Mouse (Mus musculus): ENCODE data around the gene Olfr370. TPM values are rescaled to one million over a fixed set of nuclear protein-coding genes. Genes with fewer than 3 reads are reported as not detected.

Olfr370 gene
- polyA plus RNA-seq, 1 experiment from 2014 or later, result not detected

- no peaks in the 10 kb centered on the region for H3K9me3 ChIP-seq (replicated peaks; ENCODE audit: control insufficient read depth, low read length)
- ATAC-seq (replicated peaks; ENCODE audit: extremely low read depth, insufficient read depth, low FRiP score), result peak; percentile 47; the same call in 1 of the 2 replicates
- H3K9ac ChIP-seq (ENCODE audit: low read length), result peak overlapping the region; percentile 69
- peaks cover 64% of the 10 kb centered on the region for H3K4me1 ChIP-seq (ENCODE audit: control insufficient read depth, insufficient read depth, low read length)
- no peak overlapping the region for H3K4me3 ChIP-seq (ENCODE audit: low read length)
- H3K27ac ChIP-seq (ENCODE audit: low read length), result peak overlapping the region; percentile 95
- H3K27me3 ChIP-seq (ENCODE audit: control insufficient read depth, insufficient read depth, low read length), result no peaks in the 10 kb centered on the region
- H3K4me2 ChIP-seq (ENCODE audit: low read depth, low read length), result peak overlapping the region; percentile 35; the same call in 1 of the 2 replicates
- no peaks in the 10 kb centered on the region for H3K36me3 ChIP-seq (ENCODE audit: control insufficient read depth, insufficient read depth)
- WGBS, result 40% methylated on average over 17 of the region's 17 CpGs
These were observed 42.8 kb downstream of the Olfr370 start for GRCm38 (mm10) chr8:83578131-83579055.

DNA sequence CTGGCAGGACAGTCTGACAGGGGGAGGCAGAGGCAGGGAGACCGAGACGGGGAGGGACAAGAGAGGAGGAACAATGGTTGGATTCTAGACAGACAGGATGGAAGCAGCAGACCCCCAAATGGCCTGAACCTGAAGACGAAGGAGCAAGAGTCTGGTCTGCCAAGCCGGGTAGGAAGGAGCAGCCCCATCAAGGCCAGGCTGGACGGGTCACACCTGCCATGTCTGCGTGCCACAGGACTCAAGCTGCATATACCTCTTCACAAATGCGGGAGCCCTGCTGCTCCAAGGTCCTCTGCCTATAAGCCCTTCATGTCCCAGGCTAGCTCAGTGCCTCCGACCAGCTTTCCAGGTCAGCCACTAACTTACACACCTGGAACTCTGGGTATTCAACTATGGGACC is 44.1 kb downstream of the Olfr370 start:
- ATAC-seq (replicated peaks; ENCODE audit: extremely low read depth, insufficient read depth, low FRiP score), result no peak
- no peaks in the 10 kb centered on the region for H3K9me3 ChIP-seq (replicated peaks; ENCODE audit: control insufficient read depth, low read length)
- no peak overlapping the region for H3K4me3 ChIP-seq (ENCODE audit: low read length)
- H3K9ac ChIP-seq (ENCODE audit: low read length), result peak overlapping the region; percentile 69
- no peak overlapping the region for H3K4me2 ChIP-seq (ENCODE audit: low read depth, low read length)
- H3K27ac ChIP-seq (ENCODE audit: low read length), result peak overlapping the region; percentile 95
- no peaks in the 10 kb centered on the region for H3K27me3 ChIP-seq (ENCODE audit: control insufficient read depth, insufficient read depth, low read length)
- H3K36me3 ChIP-seq (ENCODE audit: control insufficient read depth, insufficient read depth), result peaks cover 3% of the 10 kb centered on the region; the same call in 1 of the 2 replicates
- H3K4me1 ChIP-seq (ENCODE audit: control insufficient read depth, insufficient read depth, low read length), result peaks cover 51% of the 10 kb centered on the region
- 85% methylated on average over 8 of the region's 8 CpGs for WGBS

GRCm38 (mm10) chr8:83580826-83581225 is 45.2 kb downstream of the Olfr370 start:
- Histone ChIP-seq H3K27me3 (ENCODE audit: control insufficient read depth, insufficient read depth, low read length) (no peaks in the 10 kb centered on the region), H3K9ac (ENCODE audit: low read length) (0 out of 2 replicates have a peak overlapping the region, but pooled peaks have one; percentile 39), H3K9me3 (replicated peaks; ENCODE audit: control insufficient read depth, low read length) (no peaks in the 10 kb centered on the region), H3K27ac (ENCODE audit: low read length) (peak overlapping the region; percentile 40; the same call in 1 of the 2 replicates), H3K4me3 (ENCODE audit: low read length) (no peak overlapping the region), H3K36me3 (ENCODE audit: control insufficient read depth, insufficient read depth) (peaks cover 6% of the 10 kb centered on the region), H3K4me2 (ENCODE audit: low read depth, low read length) (no peak overlapping the region), H3K4me1 (ENCODE audit: control insufficient read depth, insufficient read depth, low read length) (peaks cover 45% of the 10 kb centered on the region)
- 78% methylated on average over 8 of the region's 8 CpGs for WGBS
- no peak for ATAC-seq (replicated peaks; ENCODE audit: extremely low read depth, insufficient read depth, low FRiP score)

DNA sequence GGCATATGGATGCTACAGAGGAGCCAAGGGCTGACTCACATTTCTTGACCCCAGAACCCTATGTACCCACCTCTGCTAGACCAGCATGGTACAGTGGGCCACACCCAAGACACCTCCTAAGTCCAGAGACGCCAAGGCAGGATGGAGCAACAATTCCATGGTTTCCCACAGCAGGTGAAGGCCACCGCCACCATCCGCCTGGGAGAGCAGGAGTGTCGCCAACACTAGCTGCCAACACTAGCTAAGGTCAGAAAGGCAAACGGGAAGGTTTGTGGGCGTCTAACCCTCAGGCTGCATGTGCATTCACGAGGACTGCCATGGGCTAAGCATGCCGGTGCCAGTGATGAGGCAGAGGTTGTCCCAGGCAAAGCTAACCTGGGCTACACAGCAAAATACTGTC is 46.6 kb downstream of the Olfr370 start:
- Histone ChIP-seq H3K27me3 (ENCODE audit: control insufficient read depth, insufficient read depth, low read length) (no peaks in the 10 kb centered on the region), H3K9me3 (replicated peaks; ENCODE audit: control insufficient read depth, low read length) (no peaks in the 10 kb centered on the region), H3K4me2 (ENCODE audit: low read depth, low read length) (no peak overlapping the region), H3K36me3 (ENCODE audit: control insufficient read depth, insufficient read depth) (peaks cover 11% of the 10 kb centered on the region), H3K4me3 (ENCODE audit: low read length) (no peak overlapping the region), H3K9ac (ENCODE audit: low read length) (no peak overlapping the region), H3K4me1 (ENCODE audit: control insufficient read depth, insufficient read depth, low read length) (peaks cover 39% of the 10 kb centered on the region), H3K27ac (ENCODE audit: low read length) (no peak overlapping the region)
- 87% methylated on average over 8 of the region's 8 CpGs for WGBS
- ATAC-seq (replicated peaks; ENCODE audit: extremely low read depth, insufficient read depth, low FRiP score), result no peak

- Histone ChIP-seq H3K36me3 (ENCODE audit: control insufficient read depth, insufficient read depth) (peaks cover 14% of the 10 kb centered on the region), H3K9me3 (replicated peaks; ENCODE audit: control insufficient read depth, low read length) (no peaks in the 10 kb centered on the region), H3K9ac (ENCODE audit: low read length) (no peak overlapping the region), H3K4me3 (ENCODE audit: low read length) (no peak overlapping the region), H3K27me3 (ENCODE audit: control insufficient read depth, insufficient read depth, low read length) (no peaks in the 10 kb centered on the region), H3K4me2 (ENCODE audit: low read depth, low read length) (no peak overlapping the region), H3K27ac (ENCODE audit: low read length) (no peak overlapping the region), H3K4me1 (ENCODE audit: control insufficient read depth, insufficient read depth, low read length) (peaks cover 40% of the 10 kb centered on the region)
- ATAC-seq (replicated peaks; ENCODE audit: extremely low read depth, insufficient read depth, low FRiP score), result no peak
- WGBS, result 79% methylated on average over 15 of the region's 15 CpGs
These were observed 47.7 kb downstream of the Olfr370 start for GRCm38 (mm10) chr8:83583236-83583635.

DNA sequence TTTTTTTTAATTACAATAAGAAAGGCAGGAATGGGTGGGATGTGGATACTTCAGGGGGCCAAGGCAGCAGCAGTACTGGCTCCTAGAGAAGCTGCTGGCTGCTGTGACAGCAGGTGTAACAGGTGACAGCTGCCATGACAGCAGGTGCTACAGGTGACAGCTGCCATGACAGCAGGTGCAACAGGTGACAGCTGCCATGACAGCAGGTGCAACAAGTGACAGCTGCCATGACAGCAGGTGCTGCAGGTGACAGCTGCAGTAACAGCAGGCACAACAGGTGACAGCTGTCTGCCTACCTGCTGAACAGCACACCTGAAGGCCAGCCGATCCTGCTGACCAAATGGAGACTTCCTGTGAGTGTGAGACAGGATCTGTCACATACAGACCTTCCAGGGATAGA is 49.2 kb downstream of the Olfr370 start:
- no peak for ATAC-seq (replicated peaks; ENCODE audit: extremely low read depth, insufficient read depth, low FRiP score)
- H3K36me3 ChIP-seq (ENCODE audit: control insufficient read depth, insufficient read depth), result peaks cover 19% of the 10 kb centered on the region
- no peak overlapping the region for H3K9ac ChIP-seq (ENCODE audit: low read length)
- H3K27me3 ChIP-seq (ENCODE audit: control insufficient read depth, insufficient read depth, low read length), result no peaks in the 10 kb centered on the region
- peaks cover 35% of the 10 kb centered on the region for H3K4me1 ChIP-seq (ENCODE audit: control insufficient read depth, insufficient read depth, low read length)
- H3K27ac ChIP-seq (ENCODE audit: low read length), result no peak overlapping the region
- no peaks in the 10 kb centered on the region for H3K9me3 ChIP-seq (replicated peaks; ENCODE audit: control insufficient read depth, low read length)
- WGBS, result 62% methylated on average over 1 of the region's 1 CpGs
- no peak overlapping the region for H3K4me3 ChIP-seq (ENCODE audit: low read length)
- H3K4me2 ChIP-seq (ENCODE audit: low read depth, low read length), result no peak overlapping the region

DNA sequence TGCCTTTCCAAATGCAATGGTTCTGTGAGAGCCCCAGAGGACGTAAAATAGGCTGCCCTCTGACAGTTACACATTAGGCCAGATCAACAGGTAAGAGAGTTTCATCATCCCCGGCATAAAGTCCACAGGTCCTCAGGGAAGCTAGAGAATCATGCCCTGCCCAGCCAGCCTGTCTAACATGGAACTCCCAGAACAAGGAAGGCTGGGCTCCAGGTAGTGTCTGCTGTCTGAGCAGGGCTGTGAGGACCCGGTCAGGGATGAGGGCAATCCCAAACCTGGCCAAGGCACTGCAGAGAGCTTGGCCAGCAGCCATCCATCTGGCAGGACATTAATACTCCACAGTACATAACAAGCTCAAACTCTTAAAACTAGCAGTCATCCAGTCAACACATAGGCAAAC is 49.8 kb downstream of the Olfr370 start:
- H3K27me3 ChIP-seq (ENCODE audit: control insufficient read depth, insufficient read depth, low read length), result no peaks in the 10 kb centered on the region
- H3K4me2 ChIP-seq (ENCODE audit: low read depth, low read length), result no peak overlapping the region
- no peak for ATAC-seq (replicated peaks; ENCODE audit: extremely low read depth, insufficient read depth, low FRiP score)
- H3K4me1 ChIP-seq (ENCODE audit: control insufficient read depth, insufficient read depth, low read length), result peaks cover 35% of the 10 kb centered on the region
- no peak overlapping the region for H3K4me3 ChIP-seq (ENCODE audit: low read length)
- 53% methylated on average over 3 of the region's 3 CpGs for WGBS
- peaks cover 19% of the 10 kb centered on the region for H3K36me3 ChIP-seq (ENCODE audit: control insufficient read depth, insufficient read depth)
- no peaks in the 10 kb centered on the region for H3K9me3 ChIP-seq (replicated peaks; ENCODE audit: control insufficient read depth, low read length)
- H3K27ac ChIP-seq (ENCODE audit: low read length), result 0 out of 2 replicates have a peak overlapping the region, but pooled peaks have one; percentile 7
- H3K9ac ChIP-seq (ENCODE audit: low read length), result no peak overlapping the region

- no peak overlapping the region for H3K9ac ChIP-seq (ENCODE audit: low read length)
- H3K27ac ChIP-seq (ENCODE audit: low read length), result no peak overlapping the region
- peaks cover 40% of the 10 kb centered on the region for H3K4me1 ChIP-seq (ENCODE audit: control insufficient read depth, insufficient read depth, low read length)
- peaks cover 19% of the 10 kb centered on the region for H3K36me3 ChIP-seq (ENCODE audit: control insufficient read depth, insufficient read depth)
- 61% methylated on average over 6 of the region's 6 CpGs for WGBS
- no peak overlapping the region for H3K4me2 ChIP-seq (ENCODE audit: low read depth, low read length)
- H3K9me3 ChIP-seq (replicated peaks; ENCODE audit: control insufficient read depth, low read length), result no peaks in the 10 kb centered on the region
- no peak for ATAC-seq (replicated peaks; ENCODE audit: extremely low read depth, insufficient read depth, low FRiP score)
- H3K27me3 ChIP-seq (ENCODE audit: control insufficient read depth, insufficient read depth, low read length), result no peaks in the 10 kb centered on the region
- H3K4me3 ChIP-seq (ENCODE audit: low read length), result no peak overlapping the region
These were observed 52.1 kb downstream of the Olfr370 start for GRCm38 (mm10) chr8:83587644-83588043.

DNA sequence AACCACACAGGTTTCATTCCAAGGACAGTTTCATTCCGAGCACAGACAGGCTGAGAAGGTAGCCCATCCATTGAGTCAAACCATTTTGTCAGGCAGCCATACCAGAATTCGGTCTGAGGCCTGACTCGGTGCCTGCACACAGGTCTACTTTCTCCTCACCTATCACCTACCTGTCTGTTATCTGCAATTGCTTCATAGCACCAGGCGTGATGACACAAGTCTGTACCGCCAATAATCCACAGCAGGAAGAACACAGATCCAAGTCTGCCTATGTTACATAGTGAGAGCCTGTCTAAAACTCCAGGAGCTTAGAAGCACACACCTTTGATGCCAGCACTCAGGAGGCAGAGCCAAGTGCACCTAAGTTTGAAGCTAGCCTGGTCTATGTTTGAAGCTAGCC is 53.3 kb downstream of the Olfr370 start:
- WGBS, result 90% methylated on average over 5 of the region's 5 CpGs
- H3K9ac ChIP-seq (ENCODE audit: low read length), result no peak overlapping the region

More for the DNA sequence above, 53.3 kb downstream of the Olfr370 start:
- Histone ChIP-seq H3K27ac (ENCODE audit: low read length) (no peak overlapping the region), H3K4me2 (ENCODE audit: low read depth, low read length) (no peak overlapping the region), H3K36me3 (ENCODE audit: control insufficient read depth, insufficient read depth) (peaks cover 18% of the 10 kb centered on the region; the same call in 1 of the 2 replicates), H3K9me3 (replicated peaks; ENCODE audit: control insufficient read depth, low read length) (no peaks in the 10 kb centered on the region), H3K4me1 (ENCODE audit: control insufficient read depth, insufficient read depth, low read length) (peaks cover 49% of the 10 kb centered on the region), H3K4me3 (ENCODE audit: low read length) (no peak overlapping the region), H3K27me3 (ENCODE audit: control insufficient read depth, insufficient read depth, low read length) (no peaks in the 10 kb centered on the region)
- ATAC-seq (replicated peaks; ENCODE audit: extremely low read depth, insufficient read depth, low FRiP score), result no peak

Measured in heart, embryonic 16.5 days (tissue).